Mouse (Mus musculus) myocyte (in vitro differentiated cells): ENCODE results near the gene Vmn2r101. TPM values are rescaled to one million over a fixed set of nuclear protein-coding genes. Genes with fewer than 3 reads are reported as not detected.

Source experiments
- H3K27me3 ChIP-seq: one replicate; pipeline ENCODE4 v1.6.1; 2011; ENCODE audit not compliant: control insufficient read depth, insufficient read depth, insufficient read length
- H3K36me3 ChIP-seq: one replicate; pipeline ENCODE4 v1.6.1; 2011; ENCODE audit not compliant: control insufficient read depth, insufficient read depth
- H3K4me2 ChIP-seq: one replicate; pipeline ENCODE4 v1.6.1; 2011; ENCODE audit warnings: low read depth, control low read depth
- H3K4me3 ChIP-seq: one replicate; pipeline ENCODE4 v1.5.1; 2011; ENCODE audit warnings: mild to moderate bottlenecking, control low read depth, moderate library complexity
- H3K79me2 ChIP-seq: one replicate; pipeline ENCODE4 v1.6.1; 2011; ENCODE audit not compliant: control insufficient read depth, insufficient read depth
- H3ac ChIP-seq: one replicate; pipeline ENCODE4 v1.6.1; 2011; ENCODE audit not compliant: control insufficient read depth, insufficient read length
- CEBPB ChIP-seq: IDR thresholded peaks from 2 replicates; pipeline ENCODE4 v1.6.1; 2011; ENCODE audit warnings: mild to moderate bottlenecking, moderate library complexity; ENCODE audit not compliant: poor library complexity, insufficient read depth, severe bottlenecking
- E2F4 ChIP-seq: IDR thresholded peaks from one replicate; pipeline ENCODE4 v1.6.1; 2011; ENCODE audit warnings: mild to moderate bottlenecking, control low read depth, moderate library complexity; ENCODE audit not compliant: insufficient read depth
- MAX ChIP-seq: IDR thresholded peaks from one replicate; pipeline ENCODE4 v1.6.1; 2011; ENCODE audit warnings: low read depth, mild to moderate bottlenecking, control low read depth
- MYOD1 ChIP-seq, 3 experiments: IDR thresholded peaks; one replicate each; pipeline ENCODE4 v1.6.1; 2011; ENCODE audit warnings: control low read depth in 2 of 3, low read depth in 2 of 3, mild to moderate bottlenecking in 2 of 3, moderate library complexity in 1 of 3; ENCODE audit not compliant: insufficient read length in 2 of 3, control insufficient read depth in 1 of 3
- MYOG ChIP-seq, 3 experiments: IDR thresholded peaks; one replicate each; pipeline ENCODE4 v1.6.1; 2011; ENCODE audit warnings: control low read depth in 2 of 3, low read depth in 2 of 3, mild to moderate bottlenecking in 2 of 3; ENCODE audit not compliant: insufficient read length in 2 of 3, control insufficient read depth in 1 of 3, insufficient read depth in 1 of 3
- POLR2A ChIP-seq: IDR thresholded peaks from one replicate; pipeline ENCODE4 v1.6.1; 2011; ENCODE audit warnings: low read depth, mild to moderate bottlenecking, control low read depth, moderate library complexity; ENCODE audit not compliant: insufficient read length
- POLR2AphosphoS2 ChIP-seq: IDR thresholded peaks from one replicate; pipeline ENCODE4 v1.6.1; 2011; ENCODE audit warnings: low read depth, control low read depth; ENCODE audit not compliant: insufficient read length
- REST ChIP-seq: IDR thresholded peaks from one replicate; pipeline ENCODE4 v1.6.1; 2011; ENCODE audit warnings: mild to moderate bottlenecking, control low read depth, moderate library complexity; ENCODE audit not compliant: insufficient read depth, insufficient read length
- SRF ChIP-seq: IDR thresholded peaks from one replicate; pipeline ENCODE4 v1.6.1; 2011; ENCODE audit warnings: low read depth; ENCODE audit not compliant: control insufficient read depth, insufficient read length
- TCF12 ChIP-seq: IDR thresholded peaks from one replicate; pipeline ENCODE4 v1.6.1; 2011; ENCODE audit warnings: mild to moderate bottlenecking, control low read depth; ENCODE audit not compliant: poor library complexity, insufficient read depth, severe bottlenecking
- TCF3 ChIP-seq: IDR thresholded peaks from one replicate; pipeline ENCODE4 v1.6.1; 2011; ENCODE audit warnings: low read depth, control low read depth; ENCODE audit not compliant: insufficient read length
- USF1 ChIP-seq: IDR thresholded peaks from one replicate; pipeline ENCODE4 v1.6.1; 2011; ENCODE audit warnings: low read depth, mild to moderate bottlenecking, control low read depth, moderate library complexity
- polyA plus RNA-seq: library from polyadenylated mRNA; unstranded; fragments of >200 nt; fragmentation: generic; extraction: Trizol; gene quantifications from one replicate; pipeline ENCODE4 v1.2.1, GENCODE M21; 2012; ENCODE audit warnings: missing spikeins

Gene Vmn2r101
- not detected for polyA plus RNA-seq

- no peaks in the 10 kb centered on the region for H3K27me3 ChIP-seq
- H3K4me3 ChIP-seq, result no peak within 1 kb of the TSS
- H3K4me2 ChIP-seq, result no peak within 1 kb of the TSS
- TF ChIP-seq MYOD1 (IDR thresholded peaks at IDR 0.05; ENCODE audit: control insufficient read depth in 1 of 3, insufficient read length in 2 of 3, low read depth in 2 of 3) (no peak), POLR2A (no peak), TCF3 (no peak), CEBPB (no peak), SRF (no peak), MYOG (IDR thresholded peaks at IDR 0.05; ENCODE audit: control insufficient read depth in 1 of 3, insufficient read depth in 1 of 3, insufficient read length in 2 of 3, low read depth in 2 of 3) (no peak), REST (no peak), E2F4 (no peak), TCF12 (no peak), MAX (no peak), POLR2AphosphoS2 (no peak), USF1 (no peak)
- H3K36me3 ChIP-seq, result no peaks in the 10 kb centered on the region
- H3ac ChIP-seq, result no peak within 1 kb of the TSS
- no peaks in the 10 kb centered on the region for H3K79me2 ChIP-seq
Measured at GRCm38 (mm10) chr17:19576927-19577326, at the start of gene Vmn2r101. Vmn2r101 (plus strand) TSS chr17:19577227.

GRCm38 (mm10) chr17:19629328-19629727, 52.3 kb downstream of the Vmn2r101 start:
- no peak overlapping the region for H3K4me3 ChIP-seq
- no peak overlapping the region for H3K4me2 ChIP-seq
- no peak for TF ChIP-seq E2F4
- TF ChIP-seq SRF, result no peak
- TF ChIP-seq CEBPB, result no peak
- no peak for TF ChIP-seq MAX
- TF ChIP-seq POLR2AphosphoS2, result no peak
- no peak for TF ChIP-seq TCF12
- TF ChIP-seq REST, result no peak
- TF ChIP-seq USF1, result no peak
- TF ChIP-seq MYOG (IDR thresholded peaks at IDR 0.05; ENCODE audit: control insufficient read depth in 1 of 3, insufficient read depth in 1 of 3, insufficient read length in 2 of 3, low read depth in 2 of 3), result no peak
- TF ChIP-seq TCF3, result no peak
- no peak for TF ChIP-seq MYOD1 (IDR thresholded peaks at IDR 0.05; ENCODE audit: control insufficient read depth in 1 of 3, insufficient read length in 2 of 3, low read depth in 2 of 3)
- TF ChIP-seq POLR2A, result no peak
- no peaks in the 10 kb centered on the region for H3K36me3 ChIP-seq
- H3K79me2 ChIP-seq, result no peaks in the 10 kb centered on the region
- no peaks in the 10 kb centered on the region for H3K27me3 ChIP-seq
- no peak overlapping the region for H3ac ChIP-seq

DNA sequence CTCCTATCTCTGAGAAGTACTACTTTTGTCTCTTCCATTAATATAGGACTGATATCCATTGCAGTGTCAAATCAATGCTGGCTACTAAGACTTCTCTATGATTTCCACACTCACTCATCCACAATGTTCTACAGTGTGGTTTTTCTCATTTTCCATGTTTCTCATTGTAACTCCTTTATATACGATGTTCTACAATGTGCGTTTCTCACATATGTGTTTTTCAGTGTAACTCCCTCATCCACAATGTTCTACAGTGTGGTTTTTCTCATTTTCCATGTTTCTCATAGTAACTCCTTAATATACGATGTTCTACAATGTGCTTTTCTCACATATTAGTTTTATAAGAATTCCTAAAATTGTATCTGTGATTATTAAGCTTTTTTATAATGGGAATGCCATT, 81.4 kb downstream of the Vmn2r101 start:
- TF ChIP-seq MYOD1 (IDR thresholded peaks at IDR 0.05; ENCODE audit: control insufficient read depth in 1 of 3, insufficient read length in 2 of 3, low read depth in 2 of 3) (no peak), TCF3 (no peak), POLR2A (no peak), REST (no peak)
- H3K4me3 ChIP-seq, result no peak overlapping the region
- no peaks in the 10 kb centered on the region for H3K27me3 ChIP-seq
- no peak overlapping the region for H3K4me2 ChIP-seq
- no peaks in the 10 kb centered on the region for H3K79me2 ChIP-seq
- H3K36me3 ChIP-seq, result no peaks in the 10 kb centered on the region
- H3ac ChIP-seq, result no peak overlapping the region

DNA sequence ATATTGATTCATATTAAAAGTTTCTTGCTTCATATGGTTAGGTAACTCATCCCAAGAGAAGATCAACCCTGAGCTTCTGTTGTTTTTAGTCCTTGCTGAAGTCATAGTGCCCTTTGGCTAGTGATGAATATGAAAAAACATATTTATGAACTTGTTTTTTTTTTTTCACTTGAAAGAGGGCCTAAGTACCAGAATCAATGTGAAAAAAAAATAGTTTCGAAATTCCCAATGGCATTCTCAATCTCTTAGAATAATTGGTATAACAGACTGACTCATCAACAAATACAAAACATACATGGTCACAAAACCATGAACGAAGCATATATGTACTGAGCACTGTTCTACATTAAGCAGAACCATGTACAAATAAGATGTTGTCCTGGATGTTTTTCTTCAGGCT, 83.0 kb downstream of the Vmn2r101 start, which contains the start of gene Vmn2r102:
TSS of gene Vmn2r102 (plus strand) at position 301 of the 400 bp plus-strand sequence.
- Histone ChIP-seq H3K36me3 (no peaks in the 10 kb centered on the region), H3K4me3 (no peak within 1 kb of the TSS), H3K4me2 (no peak within 1 kb of the TSS), H3K27me3 (no peaks in the 10 kb centered on the region), H3K79me2 (no peaks in the 10 kb centered on the region), H3ac (no peak within 1 kb of the TSS)
- TF ChIP-seq POLR2AphosphoS2 (no peak), POLR2A (no peak), E2F4 (no peak), USF1 (no peak)

Other genes starting within 250 kb of the Vmn2r101 start
- not detected for gene Vmn2r99, start 215.3 kb upstream of the Vmn2r101 start, polyA plus RNA-seq
- gene Vmn2r100, start 72.5 kb upstream of the Vmn2r101 start, polyA plus RNA-seq, result not detected
- not detected for gene Vmn2r102, start 83.1 kb downstream of the Vmn2r101 start, polyA plus RNA-seq
- gene Vmn2r103, start 196.1 kb downstream of the Vmn2r101 start, polyA plus RNA-seq, result not detected